Mouse (Mus musculus): ENCODE data around the gene Acvr1c. TPM values are rescaled to one million over a fixed set of nuclear protein-coding genes. Genes with fewer than 3 reads are reported as not detected.

The Acvr1c gene
- polyA plus RNA-seq, 1 experiment = 1.4 TPM

- Histone ChIP-seq H3K4me1 (ENCODE audit: control insufficient read depth, insufficient read depth, low read length) (peaks cover 6% of the 10 kb centered on the region), H3K4me3 (ENCODE audit: control insufficient read depth, low read depth, low read length) (no peak overlapping the region), H3K36me3 (ENCODE audit: control insufficient read depth, insufficient read depth, low read length) (no peaks in the 10 kb centered on the region), H3K27me3 (ENCODE audit: control insufficient read depth, insufficient read depth, low read length) (no peaks in the 10 kb centered on the region), H3K27ac (ENCODE audit: control insufficient read depth, insufficient read depth, low read depth, low read length) (no peak overlapping the region)
- no peak for TF ChIP-seq POLR2A (IDR thresholded peaks at IDR 0.05; ENCODE audit: control insufficient read depth, low read depth, low read length)
- TF ChIP-seq CTCF (IDR thresholded peaks at IDR 0.05; ENCODE audit: control insufficient read depth, insufficient read depth, insufficient replicate concordance, low read depth, low read length) = no peak
Observed at GRCm38 (mm10) chr2:58324118-58324901, 33.4 kb downstream of the Acvr1c start.

GRCm38 (mm10) chr2:58323274-58323673 lies 34.4 kb downstream of the Acvr1c start:
- no peak for TF ChIP-seq CTCF (IDR thresholded peaks at IDR 0.05; ENCODE audit: control insufficient read depth, insufficient read depth, insufficient replicate concordance, low read depth, low read length)
- TF ChIP-seq POLR2A (IDR thresholded peaks at IDR 0.05; ENCODE audit: control insufficient read depth, low read depth, low read length) = no peak
- Histone ChIP-seq H3K27me3 (ENCODE audit: control insufficient read depth, insufficient read depth, low read length) (no peaks in the 10 kb centered on the region), H3K27ac (ENCODE audit: control insufficient read depth, insufficient read depth, low read depth, low read length) (no peak overlapping the region), H3K36me3 (ENCODE audit: control insufficient read depth, insufficient read depth, low read length) (no peaks in the 10 kb centered on the region), H3K4me1 (ENCODE audit: control insufficient read depth, insufficient read depth, low read length) (peaks cover 6% of the 10 kb centered on the region), H3K4me3 (ENCODE audit: control insufficient read depth, low read depth, low read length) (no peak overlapping the region)

- Histone ChIP-seq H3K27me3 (ENCODE audit: control insufficient read depth, insufficient read depth, low read length) (no peaks in the 10 kb centered on the region), H3K27ac (ENCODE audit: control insufficient read depth, insufficient read depth, low read depth, low read length) (no peak overlapping the region), H3K36me3 (ENCODE audit: control insufficient read depth, insufficient read depth, low read length) (no peaks in the 10 kb centered on the region), H3K4me1 (ENCODE audit: control insufficient read depth, insufficient read depth, low read length) (no peaks in the 10 kb centered on the region), H3K4me3 (ENCODE audit: control insufficient read depth, low read depth, low read length) (no peak overlapping the region)
- TF ChIP-seq CTCF (IDR thresholded peaks at IDR 0.05; ENCODE audit: control insufficient read depth, insufficient read depth, insufficient replicate concordance, low read depth, low read length) = no peak
- TF ChIP-seq POLR2A (IDR thresholded peaks at IDR 0.05; ENCODE audit: control insufficient read depth, low read depth, low read length) = no peak
Observed at GRCm38 (mm10) chr2:58316186-58316585, 41.5 kb downstream of the Acvr1c start.

- no peaks in the 10 kb centered on the region for H3K36me3 ChIP-seq (ENCODE audit: control insufficient read depth, insufficient read depth, low read length)
- H3K4me1 ChIP-seq (ENCODE audit: control insufficient read depth, insufficient read depth, low read length) = no peaks in the 10 kb centered on the region
- no peak overlapping the region for H3K27ac ChIP-seq (ENCODE audit: control insufficient read depth, insufficient read depth, low read depth, low read length)
- TF ChIP-seq CTCF (IDR thresholded peaks at IDR 0.05; ENCODE audit: control insufficient read depth, insufficient read depth, insufficient replicate concordance, low read depth, low read length) = no peak
- TF ChIP-seq POLR2A (IDR thresholded peaks at IDR 0.05; ENCODE audit: control insufficient read depth, low read depth, low read length) = no peak
- H3K4me3 ChIP-seq (ENCODE audit: control insufficient read depth, low read depth, low read length) = no peak overlapping the region
- H3K27me3 ChIP-seq (ENCODE audit: control insufficient read depth, insufficient read depth, low read length) = no peaks in the 10 kb centered on the region
Observed at GRCm38 (mm10) chr2:58309695-58310094, 48.0 kb downstream of the Acvr1c start.

- TF ChIP-seq CTCF (IDR thresholded peaks at IDR 0.05; ENCODE audit: control insufficient read depth, insufficient read depth, insufficient replicate concordance, low read depth, low read length) (no peak), POLR2A (IDR thresholded peaks at IDR 0.05; ENCODE audit: control insufficient read depth, low read depth, low read length) (no peak)
- no peaks in the 10 kb centered on the region for H3K36me3 ChIP-seq (ENCODE audit: control insufficient read depth, insufficient read depth, low read length)
- no peaks in the 10 kb centered on the region for H3K27me3 ChIP-seq (ENCODE audit: control insufficient read depth, insufficient read depth, low read length)
- no peak overlapping the region for H3K4me3 ChIP-seq (ENCODE audit: control insufficient read depth, low read depth, low read length)
- H3K4me1 ChIP-seq (ENCODE audit: control insufficient read depth, insufficient read depth, low read length) = no peaks in the 10 kb centered on the region
- no peak overlapping the region for H3K27ac ChIP-seq (ENCODE audit: control insufficient read depth, insufficient read depth, low read depth, low read length)
Observed at GRCm38 (mm10) chr2:58304450-58304849, 53.2 kb downstream of the Acvr1c start.

GRCm38 (mm10) chr2:58289759-58290431 lies 67.8 kb downstream of the Acvr1c start:
- H3K4me3 ChIP-seq (ENCODE audit: control insufficient read depth, low read depth, low read length) = no peak overlapping the region
- H3K36me3 ChIP-seq (ENCODE audit: control insufficient read depth, insufficient read depth, low read length) = no peaks in the 10 kb centered on the region
- H3K27me3 ChIP-seq (ENCODE audit: control insufficient read depth, insufficient read depth, low read length) = no peaks in the 10 kb centered on the region
- H3K4me1 ChIP-seq (ENCODE audit: control insufficient read depth, insufficient read depth, low read length) = no peaks in the 10 kb centered on the region
- no peak overlapping the region for H3K27ac ChIP-seq (ENCODE audit: control insufficient read depth, insufficient read depth, low read depth, low read length)
- TF ChIP-seq POLR2A (IDR thresholded peaks at IDR 0.05; ENCODE audit: control insufficient read depth, low read depth, low read length) (no peak), CTCF (IDR thresholded peaks at IDR 0.05; ENCODE audit: control insufficient read depth, insufficient read depth, insufficient replicate concordance, low read depth, low read length) (no peak)

GRCm38 (mm10) chr2:58289331-58289730 lies 68.4 kb downstream of the Acvr1c start:
- no peak overlapping the region for H3K27ac ChIP-seq (ENCODE audit: control insufficient read depth, insufficient read depth, low read depth, low read length)
- H3K4me1 ChIP-seq (ENCODE audit: control insufficient read depth, insufficient read depth, low read length) = no peaks in the 10 kb centered on the region
- TF ChIP-seq POLR2A (IDR thresholded peaks at IDR 0.05; ENCODE audit: control insufficient read depth, low read depth, low read length) (no peak), CTCF (IDR thresholded peaks at IDR 0.05; ENCODE audit: control insufficient read depth, insufficient read depth, insufficient replicate concordance, low read depth, low read length) (no peak)
- no peak overlapping the region for H3K4me3 ChIP-seq (ENCODE audit: control insufficient read depth, low read depth, low read length)
- no peaks in the 10 kb centered on the region for H3K27me3 ChIP-seq (ENCODE audit: control insufficient read depth, insufficient read depth, low read length)
- H3K36me3 ChIP-seq (ENCODE audit: control insufficient read depth, insufficient read depth, low read length) = no peaks in the 10 kb centered on the region

Data from testis, adult 2 months (tissue).